Mouse (Mus musculus) stomach, embryonic 16.5 days (tissue): ENCODE results near the gene Hoxc9. TPM values are rescaled to one million over a fixed set of nuclear protein-coding genes. Genes with fewer than 3 reads are reported as not detected.

Experiments used
- ATAC-seq: fragments of 200-750 bp; cut with Nextera tagmentation; 2 replicates; pipeline ENCODE4 v1.8.0; 2017; ENCODE audit warnings: moderate number of reproducible peaks, moderate TSS enrichment; ENCODE audit not compliant: insufficient read depth, low FRiP score
- H3K27ac ChIP-seq: fragments of 300-500 bp; sonication (generic); 2 replicates; pipeline ENCODE4 v1.5.1; 2014; ENCODE audit warnings: low read length
- H3K27me3 ChIP-seq: fragments of 300-500 bp; sonication (generic); 2 replicates; pipeline ENCODE4 v1.6.1; 2014; ENCODE audit warnings: low read length, control low read depth, mixed read lengths; ENCODE audit not compliant: control insufficient read depth, insufficient read depth
- H3K36me3 ChIP-seq: fragments of 300-500 bp; sonication (generic); 2 replicates; pipeline ENCODE4 v1.6.1; 2014; ENCODE audit warnings: low read length; ENCODE audit not compliant: control insufficient read depth, insufficient read depth
- H3K4me1 ChIP-seq: fragments of 300-500 bp; sonication (generic); 2 replicates; pipeline ENCODE4 v1.6.1; 2014; ENCODE audit warnings: low read length, control low read depth, mixed read lengths; ENCODE audit not compliant: control insufficient read depth, insufficient read depth
- H3K4me2 ChIP-seq: fragments of 300-500 bp; sonication (generic); 2 replicates; pipeline ENCODE4 v1.6.1; 2014; ENCODE audit warnings: low read depth, low read length, mixed read lengths
- H3K4me3 ChIP-seq: fragments of 300-500 bp; sonication (generic); replicated peaks from 2 replicates; pipeline ENCODE4 v1.5.1; 2014; ENCODE audit warnings: mild to moderate bottlenecking, low read length
- H3K9ac ChIP-seq: fragments of 300-500 bp; sonication (generic); 2 replicates; pipeline ENCODE4 v1.6.1; 2014; ENCODE audit warnings: low read length
- H3K9me3 ChIP-seq: fragments of 300-500 bp; sonication (generic); replicated peaks from 2 replicates; pipeline ENCODE4 v1.6.1; 2016; ENCODE audit warnings: low read length, control low read depth; ENCODE audit not compliant: control insufficient read depth
- WGBS: fragments of 180-500 bp; shearing (Covaris S2); extraction: QIAGEN DNeasy Blood & Tissue Kit; methylation state at CpG from one replicate; pipeline ENCODE4 v1.1.7; 2014; 5-methylcytosine and 5-hydroxymethylcytosine counted together
- polyA plus RNA-seq: library from polyadenylated mRNA; unstranded; fragments of >200 nt; fragmentation: Nextera tagmentation; extraction: Ambion mirVana; gene quantifications from 2 replicates; pipeline ENCODE4 v1.2.1, GENCODE M21; 2015

Gene Hoxc9
- polyA plus RNA-seq, 1 experiment from 2014 or later, result not detected

DNA sequence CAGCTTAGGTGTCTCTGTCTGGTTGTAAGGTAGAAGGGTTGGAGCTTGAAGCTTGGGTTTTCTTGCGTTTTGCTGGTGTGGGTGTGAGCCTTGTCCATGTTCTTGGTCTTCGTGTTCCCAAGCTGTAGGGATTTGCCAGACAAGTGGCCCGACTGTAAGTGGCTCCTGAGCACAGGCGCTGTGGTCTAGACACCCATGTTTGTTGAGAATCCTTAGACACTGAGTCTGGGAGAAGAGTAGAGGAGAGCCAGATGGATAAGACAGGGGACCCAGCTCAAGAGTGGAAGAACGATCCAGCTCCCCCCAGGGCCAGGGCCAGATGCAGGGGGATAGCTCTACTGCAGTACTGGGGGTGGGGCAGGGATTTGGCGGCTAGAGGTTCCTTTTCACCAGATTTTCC lies 3.5 kb upstream of the Hoxc9 start:
- no peaks in the 10 kb centered on the region for H3K36me3 ChIP-seq
- peaks cover 90% of the 10 kb centered on the region for H3K27me3 ChIP-seq
- H3K9ac ChIP-seq, result no peak overlapping the region
- 0 out of 2 replicates have a peak, but pooled peaks cover 3% of the 10 kb centered on the region for H3K4me1 ChIP-seq
- no peak overlapping the region for H3K27ac ChIP-seq
- H3K4me3 ChIP-seq, result no peak overlapping the region
- H3K4me2 ChIP-seq, result no peak overlapping the region
- ATAC-seq, result no peak
- no peaks in the 10 kb centered on the region for H3K9me3 ChIP-seq
- WGBS, result 3% methylated on average over 6 of the region's 6 CpGs

DNA sequence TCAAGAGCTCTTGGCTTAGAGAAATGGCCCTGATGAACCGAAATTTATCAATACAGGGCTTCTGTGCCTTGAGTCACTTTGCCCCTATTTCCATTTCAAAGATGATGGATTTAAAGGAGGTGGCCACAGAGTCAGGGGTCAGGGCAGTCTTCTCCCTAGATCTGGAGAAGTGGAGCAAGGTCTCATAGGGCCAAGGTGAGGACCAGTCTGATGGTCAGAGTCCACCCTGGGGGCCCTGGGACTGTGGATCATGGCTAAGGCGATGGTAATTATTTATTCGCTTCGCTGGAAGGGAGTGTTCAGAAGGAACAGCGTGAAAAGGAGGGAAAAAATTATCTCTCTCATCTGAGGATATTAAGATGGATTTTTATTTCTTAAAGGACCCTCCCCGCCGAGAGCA lies 1.2 kb upstream of the Hoxc9 start:
- H3K9ac ChIP-seq, result no peak overlapping the region
- H3K4me3 ChIP-seq, result no peak overlapping the region
- whole genome bisulfite sequencing, result 7% methylated on average over 7 of the region's 7 CpGs
- H3K36me3 ChIP-seq, result no peaks in the 10 kb centered on the region
- H3K9me3 ChIP-seq, result no peaks in the 10 kb centered on the region
- H3K4me1 ChIP-seq, result 0 out of 2 replicates have a peak, but pooled peaks cover 3% of the 10 kb centered on the region
- ATAC-seq, result no peak
- H3K27ac ChIP-seq, result no peak overlapping the region
- no peak overlapping the region for H3K4me2 ChIP-seq
- H3K27me3 ChIP-seq, result peaks cover 93% of the 10 kb centered on the region

DNA sequence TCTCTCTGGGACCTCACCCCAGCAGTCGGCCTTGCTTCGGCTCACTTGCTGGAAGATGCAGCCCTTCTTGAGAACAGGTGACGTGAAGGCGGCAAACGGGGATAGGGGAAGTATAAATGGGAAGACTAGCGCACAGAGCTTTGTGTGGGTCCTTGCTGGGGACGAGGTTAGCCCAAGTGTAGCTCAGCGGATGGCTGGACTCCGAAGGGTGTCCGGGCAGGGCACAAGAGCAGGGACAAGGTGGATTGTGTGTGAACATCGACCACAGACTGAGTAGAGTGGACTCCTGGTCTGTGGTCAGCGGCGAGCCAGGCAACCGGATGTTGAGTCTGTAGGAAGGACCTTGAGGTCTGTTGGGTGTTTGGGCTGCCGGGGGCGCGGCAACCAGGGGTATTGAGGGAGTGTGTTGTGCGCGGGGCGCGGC lies 539 bp upstream of the Hoxc9 start:
- ATAC-seq, result no peak
- Histone ChIP-seq H3K9ac (no peak overlapping the region), H3K4me1 (0 out of 2 replicates have a peak, but pooled peaks cover 3% of the 10 kb centered on the region), H3K36me3 (no peaks in the 10 kb centered on the region), H3K27me3 (peaks cover 91% of the 10 kb centered on the region), H3K4me2 (no peak overlapping the region), H3K27ac (no peak overlapping the region), H3K9me3 (no peaks in the 10 kb centered on the region), H3K4me3 (no peak overlapping the region)
- 2% methylated on average over 21 of the region's 21 CpGs for WGBS

GRCm38 (mm10) chr15:102976631-102977422 lies 588 bp downstream of the Hoxc9 start:
- H3K9me3 ChIP-seq, result no peaks in the 10 kb centered on the region
- no peak overlapping the region for H3K27ac ChIP-seq
- peak overlapping the region; percentile 25 for H3K4me3 ChIP-seq
- ATAC-seq, result no peak
- WGBS, result 1% methylated on average over 37 of the region's 37 CpGs
- H3K4me2 ChIP-seq, result peak overlapping the region; percentile 27; the same call in 1 of the 2 replicates
- H3K9ac ChIP-seq, result no peak overlapping the region
- no peaks in the 10 kb centered on the region for H3K36me3 ChIP-seq
- H3K27me3 ChIP-seq, result peaks cover 90% of the 10 kb centered on the region
- 0 out of 2 replicates have a peak, but pooled peaks cover 3% of the 10 kb centered on the region for H3K4me1 ChIP-seq

- Histone ChIP-seq H3K4me3 (peak overlapping the region; percentile 25), H3K36me3 (no peaks in the 10 kb centered on the region), H3K27me3 (peaks cover 90% of the 10 kb centered on the region), H3K9me3 (no peaks in the 10 kb centered on the region), H3K9ac (no peak overlapping the region), H3K4me1 (0 out of 2 replicates have a peak, but pooled peaks cover 3% of the 10 kb centered on the region), H3K4me2 (peak overlapping the region; percentile 27; the same call in 1 of the 2 replicates), H3K27ac (no peak overlapping the region)
- WGBS, result 5% methylated on average over 16 of the region's 16 CpGs
- ATAC-seq, result no peak
These were observed 1.3 kb downstream of the Hoxc9 start for GRCm38 (mm10) chr15:102977423-102977974.

- H3K4me1 ChIP-seq, result 0 out of 2 replicates have a peak, but pooled peaks cover 3% of the 10 kb centered on the region
- 8% methylated on average over 13 of the region's 13 CpGs for WGBS
- H3K27ac ChIP-seq, result no peak overlapping the region
- no peak overlapping the region for H3K4me3 ChIP-seq
- H3K4me2 ChIP-seq, result no peak overlapping the region
- H3K9ac ChIP-seq, result no peak overlapping the region
- H3K9me3 ChIP-seq, result no peaks in the 10 kb centered on the region
- peaks cover 88% of the 10 kb centered on the region for H3K27me3 ChIP-seq
- H3K36me3 ChIP-seq, result no peaks in the 10 kb centered on the region
- ATAC-seq, result no peak
These were observed 2.6 kb downstream of the Hoxc9 start for GRCm38 (mm10) chr15:102978615-102979515.

DNA sequence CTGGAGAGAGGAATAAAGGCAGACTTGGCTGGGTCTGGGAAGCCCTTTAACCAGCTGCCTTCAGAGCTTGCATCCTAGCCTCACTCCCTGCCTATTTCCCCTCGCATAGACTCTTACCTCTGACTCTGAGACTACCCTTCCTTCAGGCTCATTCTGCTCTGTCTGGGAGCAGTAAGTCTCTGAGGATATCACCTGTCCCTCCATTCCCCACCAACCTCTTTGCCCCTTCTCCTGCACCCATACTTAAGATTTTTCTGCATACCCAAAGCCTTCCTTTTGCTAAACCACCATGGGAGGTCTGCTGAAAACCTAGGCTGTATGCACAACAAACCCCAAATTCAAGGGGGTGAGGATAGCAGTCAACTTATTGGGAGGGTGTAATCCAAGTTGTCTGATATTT lies 3.7 kb downstream of the Hoxc9 start:
- H3K9ac ChIP-seq, result no peak overlapping the region
- no peak overlapping the region for H3K27ac ChIP-seq
- H3K27me3 ChIP-seq, result peaks cover 88% of the 10 kb centered on the region
- no peaks in the 10 kb centered on the region for H3K36me3 ChIP-seq
- H3K4me3 ChIP-seq, result no peak overlapping the region
- H3K4me1 ChIP-seq, result 0 out of 2 replicates have a peak, but pooled peaks cover 3% of the 10 kb centered on the region
- WGBS, result 4% methylated on average over 1 of the region's 1 CpGs
- H3K4me2 ChIP-seq, result no peak overlapping the region
- no peaks in the 10 kb centered on the region for H3K9me3 ChIP-seq
- no peak for ATAC-seq

GRCm38 (mm10) chr15:102980352-102980751 lies 4.1 kb downstream of the Hoxc9 start:
- Histone ChIP-seq H3K4me2 (no peak overlapping the region), H3K4me3 (no peak overlapping the region), H3K27me3 (peaks cover 89% of the 10 kb centered on the region), H3K36me3 (no peaks in the 10 kb centered on the region), H3K9me3 (no peaks in the 10 kb centered on the region), H3K27ac (no peak overlapping the region), H3K9ac (no peak overlapping the region), H3K4me1 (0 out of 2 replicates have a peak, but pooled peaks cover 3% of the 10 kb centered on the region)
- WGBS, result 4% methylated on average over 11 of the region's 11 CpGs
- ATAC-seq, result no peak
